ENCODE assay signal across 14 mouse cellular contexts in genomic region chr1:120027693-120028092, GRCm38 (mm10). TPM values are rescaled to one million over a fixed set of nuclear protein-coding genes. Genes with fewer than 3 reads are reported as not detected.
DNase-seq lines count a peak whose midpoint lies in the region; ATAC-seq lines count a peak whose summit lies in the region.
"Had no signal": no experiment of that assay in that cellular context is flagged by ENCODE, and none has a peak within 500 bp of the region (broad histone marks: within the 10 kb centered on the region; RNA-seq: fewer than 3 reads in every experiment).

No protein-coding gene starts in this region.

- no peak for ATAC-seq in heart, embryonic 11.5 days (replicated peaks; ENCODE audit: insufficient number of reproducible peaks, low FRiP score, low TSS enrichment)

- H3K9ac ChIP-seq in heart, embryonic 11.5 days (ENCODE audit: low read depth, low read length) = no peak overlapping the region
- H3K9ac ChIP-seq: embryonic facial prominence, embryonic 13.5 days; lung, embryonic 15.5 days; neural tube, embryonic 12.5 days had no signal

- 64% methylated on average over 4 of the region's 4 CpGs for WGBS in heart, embryonic 11.5 days (ENCODE audit: insufficient replicate concordance)

- peak; percentile 45 to 58 for DNase-seq in heart, adult 18-20 months
- DNase-seq in NIH3T3 (ENCODE audit: low read depth) = peak; percentile 22
- DNase-seq in cerebellum, postnatal 25 days = peak; percentile 61 to 79
- peak; percentile 65 for DNase-seq in kidney, adult 9 months
- no peak for DNase-seq in embryo, embryonic 9.5 days (ENCODE audit: extremely low spot score)
- no peak for DNase-seq in c-Kit-positive CD71-positive TER-119-positive erythroid progenitor cells, embryonic 14.5 days (ENCODE audit: low spot score)
- no peak for DNase-seq in urinary bladder, postnatal 10 days (ENCODE audit: low spot score)
- DNase-seq: adrenal gland, adult 8-10 months; layer of hippocampus, postnatal 36 days had no signal

- no peak overlapping the region for H3K27ac ChIP-seq in heart, embryonic 11.5 days (ENCODE audit: low read depth, low read length)
- H3K27ac ChIP-seq: embryonic facial prominence, embryonic 13.5 days; lung, embryonic 15.5 days; neural tube, embryonic 12.5 days had no signal

- H3K4me1 ChIP-seq in heart, embryonic 11.5 days (ENCODE audit: control insufficient read depth, insufficient read depth, low read length) = peaks cover 6% of the 10 kb centered on the region
- H3K4me1 ChIP-seq: embryonic facial prominence, embryonic 13.5 days had no signal

- H3K27me3 ChIP-seq in heart, embryonic 11.5 days (ENCODE audit: control insufficient read depth, insufficient read depth, low read length) = no peaks in the 10 kb centered on the region
- H3K27me3 ChIP-seq: embryonic facial prominence, embryonic 13.5 days; lung, embryonic 15.5 days; neural tube, embryonic 12.5 days had no signal

- H3K4me3 ChIP-seq in heart, embryonic 11.5 days (ENCODE audit: low read depth, low read length) = no peak overlapping the region
- H3K4me3 ChIP-seq: embryonic facial prominence, embryonic 13.5 days; lung, embryonic 15.5 days; neural tube, embryonic 12.5 days had no signal

- no peaks in the 10 kb centered on the region for H3K36me3 ChIP-seq in heart, embryonic 11.5 days (ENCODE audit: control insufficient read depth, insufficient read depth, low read length)
- H3K36me3 ChIP-seq: embryonic facial prominence, embryonic 13.5 days; lung, embryonic 15.5 days; neural tube, embryonic 12.5 days had no signal

- H3K4me2 ChIP-seq in heart, embryonic 11.5 days = no peak overlapping the region
- H3K4me2 ChIP-seq: embryonic facial prominence, embryonic 13.5 days; lung, embryonic 15.5 days; neural tube, embryonic 12.5 days had no signal

- H3K9me3 ChIP-seq in heart, embryonic 11.5 days (replicated peaks; ENCODE audit: control insufficient read depth, low read length) = no peaks in the 10 kb centered on the region
- H3K9me3 ChIP-seq: embryonic facial prominence, embryonic 13.5 days; lung, embryonic 15.5 days; neural tube, embryonic 12.5 days had no signal

RNA-seq across cellular contexts. Expression of gene Sctr, which starts 21.0 kb away (rescaled TPM):
- under 1 TPM in 1 of 2 experiments, not detected in 1; 0.21 TPM for total RNA-seq in heart, adult 18-20 months (2021)
- 0.15 TPM in 1 of 2 replicates, not detected in the other for polyA plus RNA-seq in heart, embryonic 11.5 days (2014; fragmentation: Nextera tagmentation; extraction: Ambion mirVana)
- total RNA-seq: CH12.LX had no signal
- polyA plus RNA-seq: embryonic facial prominence, embryonic 13.5 days had no signal

RNA-seq across cellular contexts. Expression of gene Cfap221, which starts 30.7 kb away (rescaled TPM):
- not detected for total RNA-seq in heart, adult 18-20 months (2021)
- 0.17 TPM in 1 of 2 replicates, not detected in the other for polyA plus RNA-seq in heart, embryonic 11.5 days (2014; fragmentation: Nextera tagmentation; extraction: Ambion mirVana)
- total RNA-seq: CH12.LX had no signal
- polyA plus RNA-seq: embryonic facial prominence, embryonic 13.5 days; neural tube, embryonic 12.5 days had no signal

RNA-seq across cellular contexts. Expression of gene Tmem37, which starts 46.2 kb away (rescaled TPM):
- total RNA-seq in heart, adult 18-20 months (2021) = 1 to 10 TPM; 7.0 to 8.0 TPM
- polyA plus RNA-seq in heart, embryonic 11.5 days (2014; fragmentation: Nextera tagmentation; extraction: Ambion mirVana) = 19.1 and 19.6 TPM in 2 replicates
- total RNA-seq: CH12.LX had no signal

Comparison
In these comparisons a context has a peak if more than half of its experiments do, and no peak if none do; other contexts are left out.
1. DNase-seq: peak in heart, adult 18-20 months (2 of 2), NIH3T3 (single experiment), cerebellum, postnatal 25 days (2 of 2) and kidney, adult 9 months (single experiment); none in embryo, embryonic 9.5 days (single experiment), c-Kit-positive CD71-positive TER-119-positive erythroid progenitor cells, embryonic 14.5 days (single experiment) and urinary bladder, postnatal 10 days (single experiment).